Mouse (Mus musculus) kidney, postnatal 0 days (tissue): ENCODE data around the gene Dzip1. TPM values are rescaled to one million over a fixed set of nuclear protein-coding genes. Genes with fewer than 3 reads are reported as not detected.

Source experiments
- ATAC-seq: fragments of 200-750 bp; cut with Nextera tagmentation; replicated peaks from 2 replicates; pipeline ENCODE4 v1.8.0; 2017; ENCODE audit warnings: low read depth, moderate number of reproducible peaks, moderate TSS enrichment, moderate library complexity; ENCODE audit not compliant: low FRiP score
- DNase-seq: peaks from one replicate; pipeline ENCODE4 v3.0.0-alpha.2; 2016; ENCODE audit warnings: low spot score
- H3K27ac ChIP-seq: fragments of 300-500 bp; sonication (generic); 2 replicates; pipeline ENCODE4 v1.5.1; 2014; ENCODE audit warnings: mild to moderate bottlenecking
- H3K27me3 ChIP-seq: fragments of 300-500 bp; sonication (generic); 2 replicates; pipeline ENCODE4 v1.6.1; 2014; ENCODE audit warnings: low read length, mixed read lengths; ENCODE audit not compliant: insufficient read depth
- H3K36me3 ChIP-seq: fragments of 300-500 bp; sonication (generic); 2 replicates; pipeline ENCODE4 v1.6.1; 2014; ENCODE audit warnings: low read length, mixed read lengths; ENCODE audit not compliant: insufficient read depth
- H3K4me1 ChIP-seq: fragments of 300-500 bp; sonication (generic); replicated peaks from 2 replicates; pipeline ENCODE4 v1.6.1; 2014; ENCODE audit warnings: antibody characterized with exemption, low read length, mixed read lengths; ENCODE audit not compliant: insufficient read depth
- H3K4me2 ChIP-seq: fragments of 300-500 bp; sonication (generic); 2 replicates; pipeline ENCODE4 v1.6.1; 2014; ENCODE audit warnings: mild to moderate bottlenecking, low read length, moderate library complexity, mixed read lengths
- H3K4me3 ChIP-seq: fragments of 300-500 bp; sonication (generic); replicated peaks from 2 replicates; pipeline ENCODE4 v1.5.1; 2014; ENCODE audit warnings: low read depth, low read length
- H3K9ac ChIP-seq: fragments of 300-500 bp; sonication (generic); 2 replicates; pipeline ENCODE4 v1.6.1; 2014; ENCODE audit warnings: low read depth, low read length
- H3K9me3 ChIP-seq: fragments of 300-500 bp; sonication (generic); replicated peaks from 2 replicates; pipeline ENCODE4 v1.6.1; 2016; ENCODE audit warnings: low read length, inconsistent platforms, mixed read lengths
- CTCF ChIP-seq: IDR thresholded peaks from 2 replicates; pipeline ENCODE4 v1.5.1; 2016; ENCODE audit warnings: antibody characterized with exemption, low read depth, mild to moderate bottlenecking, moderate library complexity
- WGBS: fragments of 180-500 bp; shearing (Covaris S2); extraction: QIAGEN DNeasy Blood & Tissue Kit; methylation state at CpG from one replicate; pipeline ENCODE4 v1.1.7; 2014; 5-methylcytosine and 5-hydroxymethylcytosine counted together
- polyA plus RNA-seq: library from polyadenylated mRNA; unstranded; fragments of >200 nt; fragmentation: Nextera tagmentation; extraction: Ambion mirVana; gene quantifications from 2 replicates; pipeline ENCODE4 v1.2.1, GENCODE M21; 2015

The Dzip1 gene
- polyA plus RNA-seq, 1 experiment from 2014 or later = 10.7 TPM

- ATAC-seq (no peak), DNase-seq (no peak)
- no peaks in the 10 kb centered on the region for H3K36me3 ChIP-seq
- TF ChIP-seq CTCF = no peak
- 89% methylated on average over 11 of the region's 11 CpGs for WGBS
- no peaks in the 10 kb centered on the region for H3K9me3 ChIP-seq
- 0 out of 2 replicates have a peak, but pooled peaks cover 3% of the 10 kb centered on the region for H3K4me1 ChIP-seq
- H3K4me2 ChIP-seq = no peak overlapping the region
- no peaks in the 10 kb centered on the region for H3K27me3 ChIP-seq
- H3K4me3 ChIP-seq = no peak overlapping the region
- H3K9ac ChIP-seq = no peak overlapping the region
- H3K27ac ChIP-seq = no peak overlapping the region
Measured at GRCm38 (mm10) chr14:118836145-118836544, 89.1 kb downstream of the Dzip1 start.

- H3K27ac ChIP-seq = peak overlapping the region; percentile 36
- WGBS = 6% methylated on average over 7 of the region's 7 CpGs
- H3K4me1 ChIP-seq = 0 out of 2 replicates have a peak, but pooled peaks cover 3% of the 10 kb centered on the region
- H3K4me3 ChIP-seq = no peak overlapping the region
- no peak overlapping the region for H3K4me2 ChIP-seq
- H3K9ac ChIP-seq = no peak overlapping the region
- no peaks in the 10 kb centered on the region for H3K27me3 ChIP-seq
- ATAC-seq (peak; percentile 53; the same call in 1 of the 2 replicates), DNase-seq (no peak)
- TF ChIP-seq CTCF = no peak
- H3K36me3 ChIP-seq = no peaks in the 10 kb centered on the region
- H3K9me3 ChIP-seq = no peaks in the 10 kb centered on the region
Measured at GRCm38 (mm10) chr14:118834313-118834712, 90.9 kb downstream of the Dzip1 start.

- ATAC-seq = no peak; the same call in 1 of the 2 replicates
- Histone ChIP-seq H3K9me3 (no peaks in the 10 kb centered on the region), H3K36me3 (no peaks in the 10 kb centered on the region), H3K4me2 (no peak overlapping the region), H3K9ac (no peak overlapping the region), H3K4me3 (no peak overlapping the region), H3K4me1 (0 out of 2 replicates have a peak, but pooled peaks cover 3% of the 10 kb centered on the region), H3K27ac (0 out of 2 replicates have a peak overlapping the region, but pooled peaks have one; percentile 36), H3K27me3 (no peaks in the 10 kb centered on the region)
- WGBS = 72% methylated on average over 6 of the region's 6 CpGs
- no peak for DNase-seq
- no peak for TF ChIP-seq CTCF
Measured at GRCm38 (mm10) chr14:118833241-118833640, 92.0 kb downstream of the Dzip1 start.

- ATAC-seq = no peak
- DNase-seq = no peak
- Histone ChIP-seq H3K27ac (no peak overlapping the region), H3K4me3 (no peak overlapping the region), H3K9me3 (no peaks in the 10 kb centered on the region), H3K4me2 (no peak overlapping the region), H3K27me3 (no peaks in the 10 kb centered on the region), H3K4me1 (0 out of 2 replicates have a peak, but pooled peaks cover 3% of the 10 kb centered on the region), H3K9ac (no peak overlapping the region), H3K36me3 (no peaks in the 10 kb centered on the region)
- TF ChIP-seq CTCF = no peak
- 63% methylated on average over 4 of the region's 4 CpGs for WGBS
Measured at GRCm38 (mm10) chr14:118831597-118831996, 93.7 kb downstream of the Dzip1 start.

- H3K27me3 ChIP-seq = no peaks in the 10 kb centered on the region
- DNase-seq (no peak), ATAC-seq (no peak)
- H3K4me3 ChIP-seq = no peak overlapping the region
- H3K4me2 ChIP-seq = no peak overlapping the region
- H3K27ac ChIP-seq = no peak overlapping the region
- H3K4me1 ChIP-seq = 0 out of 2 replicates have a peak, but pooled peaks cover 3% of the 10 kb centered on the region
- no peaks in the 10 kb centered on the region for H3K9me3 ChIP-seq
- H3K9ac ChIP-seq = no peak overlapping the region
- TF ChIP-seq CTCF = no peak
- H3K36me3 ChIP-seq = no peaks in the 10 kb centered on the region
- WGBS = 81% methylated on average over 11 of the region's 11 CpGs
Measured at GRCm38 (mm10) chr14:118829331-118830095, 95.7 kb downstream of the Dzip1 start.

- 50% methylated on average over 7 of the region's 7 CpGs for WGBS
- no peak overlapping the region for H3K27ac ChIP-seq
- H3K4me1 ChIP-seq = no peaks in the 10 kb centered on the region
- no peak for DNase-seq
- no peak overlapping the region for H3K4me2 ChIP-seq
- no peak for ATAC-seq
- no peaks in the 10 kb centered on the region for H3K9me3 ChIP-seq
- no peak overlapping the region for H3K9ac ChIP-seq
- no peaks in the 10 kb centered on the region for H3K27me3 ChIP-seq
- H3K36me3 ChIP-seq = no peaks in the 10 kb centered on the region
- no peak overlapping the region for H3K4me3 ChIP-seq
- TF ChIP-seq CTCF = no peak
Measured at GRCm38 (mm10) chr14:118827283-118827904, 97.9 kb downstream of the Dzip1 start.
